Mouse (Mus musculus) monocyte, adult 2 months (primary cell): ENCODE data around the gene Klhl5.
"Not testable (repeated sequence)": the region's sequence is repeated elsewhere in the genome, so short reads cannot be mapped to it uniquely, and the experiment has no call there.

ENCODE experiments used
- DNase-seq, 2 experiments: peaks; one replicate each; pipeline ENCODE4 v3.0.0; 2022; ENCODE audit warnings: low spot score in 2 of 2, low read depth in 1 of 2

The Klhl5 gene

GRCm38 (mm10) chr5:65096805-65097204 lies 10.5 kb upstream of the Klhl5 start:
- no peak for DNase-seq

- DNase-seq: no peak
Measured at GRCm38 (mm10) chr5:65097457-65097856, 9.9 kb upstream of the Klhl5 start.

- no peak for DNase-seq
Measured at GRCm38 (mm10) chr5:65100002-65100401, 7.3 kb upstream of the Klhl5 start.

DNA sequence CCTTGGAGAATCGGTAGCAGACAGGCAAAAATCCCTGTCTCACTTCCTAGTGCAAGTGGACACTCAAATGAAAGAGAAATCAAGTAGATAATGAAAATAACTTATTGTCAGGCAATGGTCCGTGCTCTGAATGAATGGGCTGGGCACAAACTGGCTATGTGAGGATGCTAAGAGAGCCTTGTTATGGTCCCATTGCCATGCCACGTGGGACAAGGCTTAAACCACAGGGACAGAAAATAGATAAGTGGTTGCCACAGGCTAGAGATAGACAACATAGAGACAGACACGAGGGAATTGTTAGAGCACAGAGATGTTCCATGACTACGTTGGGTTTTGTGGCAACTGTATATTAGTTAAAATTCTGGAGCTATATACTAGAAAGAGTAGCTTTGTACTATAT lies 6.1 kb upstream of the Klhl5 start:
- no peak for DNase-seq

- no peak for DNase-seq
Measured at GRCm38 (mm10) chr5:65101621-65102020, 5.7 kb upstream of the Klhl5 start.

- no peak for DNase-seq
Measured at GRCm38 (mm10) chr5:65102026-65102640, 5.2 kb upstream of the Klhl5 start.

- no peak for DNase-seq
Measured at GRCm38 (mm10) chr5:65102641-65103042, 4.7 kb upstream of the Klhl5 start.

DNA sequence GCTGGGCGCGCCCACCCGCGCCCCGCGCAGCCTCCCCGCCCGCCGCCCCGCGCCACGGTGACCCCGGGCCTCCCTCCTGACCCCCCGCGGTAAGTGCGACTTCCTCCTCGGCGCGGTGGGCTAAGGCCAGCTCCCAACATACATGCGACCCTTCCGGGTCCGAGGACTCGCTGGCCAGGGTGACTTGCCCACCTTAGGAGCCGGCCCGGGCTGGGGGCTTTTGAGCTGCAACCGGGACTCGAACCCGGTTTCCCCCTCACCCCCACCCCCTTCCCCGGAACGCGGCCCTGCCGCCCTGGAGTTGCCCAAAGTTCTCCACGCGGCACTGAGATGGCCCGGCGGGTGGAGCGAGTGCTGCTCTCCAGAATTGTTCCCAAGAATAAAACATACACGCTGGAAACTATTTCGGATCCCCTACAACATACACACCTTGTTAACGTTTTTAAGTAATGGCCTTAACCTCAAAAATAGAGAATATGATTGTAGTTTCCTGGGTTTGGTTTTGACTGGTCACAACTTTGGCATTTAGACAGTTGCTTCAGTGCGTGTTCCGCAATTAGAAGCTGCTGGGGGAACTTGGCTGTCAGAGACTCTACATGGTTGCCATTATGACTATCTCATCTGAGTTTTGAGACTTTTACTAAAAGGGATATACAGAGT lies 564 bp downstream of the Klhl5 start:
- DNase-seq: peak in 1 of 2 experiments; percentile 41

DNA sequence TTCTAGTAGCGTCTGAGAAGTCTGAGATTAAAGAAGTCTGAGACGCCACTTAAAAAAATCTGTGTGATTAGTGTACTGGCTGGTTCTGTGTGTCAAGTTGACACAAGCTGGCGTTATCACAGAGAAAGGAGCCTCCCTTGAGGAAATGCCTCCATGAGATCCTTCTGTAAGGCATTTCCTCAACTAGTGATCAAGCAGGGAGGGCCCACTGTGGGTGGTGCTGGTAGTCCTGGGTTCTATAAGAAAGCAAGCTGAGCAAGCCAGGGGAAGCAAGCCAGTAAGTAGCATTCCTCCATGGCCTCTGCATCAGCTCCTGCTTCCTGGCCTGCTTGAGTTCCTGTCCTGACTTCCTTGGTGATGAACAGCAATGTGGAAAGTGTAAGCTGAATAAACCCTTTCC lies 4.9 kb downstream of the Klhl5 start:
- not testable (repeated sequence) for DNase-seq

DNA sequence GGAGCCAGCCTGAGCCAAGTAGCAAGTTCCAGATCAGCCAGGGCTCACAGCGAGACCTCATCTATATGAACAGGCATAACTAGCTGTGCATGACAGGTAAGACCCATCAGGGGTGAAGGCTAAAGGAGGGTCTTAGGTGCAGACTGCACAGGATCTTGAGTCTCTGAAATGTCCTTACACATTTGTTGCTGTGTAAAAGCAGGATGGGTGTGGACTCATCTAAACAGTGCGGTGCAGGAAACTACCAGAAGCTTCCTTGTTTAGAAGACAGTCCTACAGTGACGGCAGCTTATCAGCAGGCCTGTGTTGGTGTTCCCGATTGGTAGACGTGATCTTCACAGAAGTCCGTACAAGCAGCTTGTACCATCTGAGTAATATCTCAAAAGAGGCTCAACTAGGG lies 6.0 kb downstream of the Klhl5 start:
- no peak for DNase-seq

DNA sequence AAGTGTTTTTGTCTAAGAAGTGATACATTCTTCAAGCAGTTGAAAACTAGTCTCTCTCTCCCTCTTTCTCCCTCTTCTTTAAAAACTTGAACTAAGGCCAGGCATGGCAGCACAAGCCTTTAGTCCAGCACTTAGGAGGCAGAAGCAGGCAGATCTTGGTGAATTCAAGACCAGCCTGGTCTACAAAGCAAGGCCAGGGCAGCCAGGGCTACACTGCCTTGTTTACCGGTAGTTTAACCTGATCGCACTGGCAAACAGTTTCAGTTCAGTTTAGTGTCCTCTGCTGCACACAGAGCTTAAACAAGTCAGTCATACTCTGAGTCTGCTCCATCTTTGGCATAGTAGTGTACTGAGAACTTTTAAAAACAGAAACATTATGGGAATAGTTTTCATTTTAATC lies 9.4 kb downstream of the Klhl5 start:
- DNase-seq: no peak

- DNase-seq: no peak
Measured at GRCm38 (mm10) chr5:65119495-65119894, 12.2 kb downstream of the Klhl5 start.

- DNase-seq: peak in 1 of 2 experiments; percentile 14
Measured at GRCm38 (mm10) chr5:65119918-65120317, 12.6 kb downstream of the Klhl5 start.

DNA sequence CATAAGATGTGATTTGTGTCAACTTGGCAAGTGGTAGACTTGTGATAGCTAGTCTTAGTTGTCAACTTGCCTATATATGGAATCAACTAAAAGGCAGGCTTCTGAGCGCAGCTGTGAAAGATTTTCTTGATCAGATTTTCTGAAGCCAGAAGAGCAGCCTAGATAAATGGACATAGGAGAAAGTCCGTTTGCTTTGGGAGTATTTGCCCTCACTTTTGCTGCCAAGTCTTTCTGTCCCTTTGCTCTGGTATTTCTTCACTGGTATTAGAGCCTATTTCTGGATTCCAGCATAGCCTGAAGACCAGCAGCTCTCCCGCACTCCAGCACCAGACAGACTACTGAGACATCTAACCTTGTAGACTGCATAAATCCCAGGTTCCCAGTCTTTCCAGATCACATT lies 15.3 kb downstream of the Klhl5 start:
- DNase-seq: no peak

- DNase-seq: no peak
Measured at GRCm38 (mm10) chr5:65126137-65126536, 18.8 kb downstream of the Klhl5 start.

- DNase-seq: no peak
Measured at GRCm38 (mm10) chr5:65128481-65128880, 21.1 kb downstream of the Klhl5 start.

DNA sequence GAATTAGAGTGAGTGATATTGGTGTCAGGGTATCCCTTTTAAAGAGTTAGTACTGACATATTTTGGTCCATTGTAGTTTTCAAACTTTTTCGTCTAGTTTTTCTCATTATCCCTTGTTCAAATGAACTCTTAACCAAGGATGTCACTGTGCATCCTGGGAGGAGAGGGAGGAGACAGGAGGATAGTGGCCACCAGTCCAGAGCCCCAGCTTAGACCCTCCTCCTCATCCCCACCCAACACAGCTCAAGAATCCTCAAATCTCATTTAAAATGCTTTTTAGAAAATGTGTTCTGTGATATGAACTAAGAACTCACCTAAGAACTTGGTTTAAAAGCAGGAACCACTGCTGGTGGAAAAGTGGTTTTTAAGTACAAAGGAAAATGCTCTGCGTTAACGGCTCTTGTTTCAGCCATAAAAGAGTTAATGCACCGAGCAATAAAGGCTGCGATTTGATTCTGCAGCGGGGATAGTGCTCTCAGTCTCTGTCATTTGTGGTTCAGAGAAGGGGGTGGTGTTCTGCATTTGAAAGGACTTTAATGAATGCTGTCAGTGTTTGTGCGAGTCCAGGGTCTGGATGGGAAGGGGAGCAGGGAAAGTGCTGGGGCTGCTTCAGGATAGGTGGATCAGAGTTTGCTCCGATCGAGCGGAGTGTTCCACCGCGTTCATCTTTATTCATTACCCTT lies 23.3 kb downstream of the Klhl5 start:
- DNase-seq: no peak

DNA sequence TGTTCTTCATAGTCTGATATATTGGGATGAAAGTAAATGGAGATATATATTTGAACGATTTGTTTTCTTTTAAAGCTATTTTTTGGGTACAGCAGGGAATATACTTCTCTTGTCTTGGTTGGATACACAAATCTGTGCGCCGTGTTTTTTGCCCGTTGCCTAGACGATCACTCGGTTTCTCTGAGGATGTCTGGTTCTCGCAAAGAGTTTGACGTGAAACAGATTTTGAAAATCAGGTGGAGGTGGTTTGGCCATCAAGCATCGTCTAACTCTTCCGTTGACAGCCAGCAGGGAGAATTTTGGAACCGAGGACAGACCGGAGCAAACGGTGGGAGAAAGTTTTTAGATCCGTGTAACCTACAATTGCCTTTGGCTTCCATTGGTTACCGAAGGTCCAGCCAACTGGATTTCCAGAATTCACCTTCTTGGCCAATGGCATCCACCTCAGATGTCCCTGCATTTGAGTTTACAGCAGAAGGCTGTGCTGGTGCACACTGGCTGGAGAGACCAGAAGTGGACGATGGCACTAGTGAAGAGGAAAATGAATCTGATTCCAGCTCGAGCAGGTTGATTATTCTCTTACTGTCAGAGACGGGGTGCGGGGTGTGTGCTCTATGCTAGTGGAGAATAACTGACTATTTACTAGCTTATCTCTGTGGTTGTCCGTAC lies 24.0 kb downstream of the Klhl5 start:
- no peak for DNase-seq

DNA sequence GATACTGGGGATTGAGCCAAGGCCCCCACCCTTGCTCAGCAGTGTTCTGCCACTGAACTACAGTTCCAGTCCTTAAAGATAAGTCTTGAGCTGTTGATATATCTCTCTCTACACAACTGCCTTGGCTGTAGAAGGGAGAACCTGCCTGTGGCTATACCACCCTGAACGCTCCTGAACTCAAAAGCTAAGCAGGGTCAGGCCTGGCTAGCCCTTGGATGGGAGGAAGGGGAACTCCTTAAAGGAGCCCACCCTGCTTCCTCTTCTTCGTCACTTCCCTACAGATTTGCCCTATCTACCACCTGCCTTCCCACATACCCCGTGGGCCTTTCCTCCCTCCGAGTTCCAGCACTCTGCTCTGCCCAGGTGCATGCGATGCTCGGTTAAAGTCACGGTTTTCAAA lies 28.8 kb downstream of the Klhl5 start:
- DNase-seq: no peak

DNA sequence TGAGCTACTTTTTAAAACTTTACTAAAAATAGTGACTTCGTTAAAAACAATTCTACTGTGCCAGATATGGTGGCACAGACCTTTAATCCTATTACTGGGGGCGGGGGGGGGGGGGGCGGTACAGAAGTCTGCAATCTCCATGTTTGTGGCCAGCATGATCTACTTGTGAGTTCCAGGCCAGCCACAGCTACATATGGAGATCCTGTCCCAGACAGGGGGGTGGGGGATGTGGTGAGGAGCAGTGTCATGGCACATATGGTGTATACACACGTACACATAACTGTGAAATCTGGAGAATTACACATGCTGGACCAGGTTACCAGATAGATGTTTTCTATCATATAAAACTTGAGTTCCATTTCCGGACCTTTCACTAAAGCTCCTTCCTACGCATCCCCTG lies 29.7 kb downstream of the Klhl5 start:
- DNase-seq: no peak

DNA sequence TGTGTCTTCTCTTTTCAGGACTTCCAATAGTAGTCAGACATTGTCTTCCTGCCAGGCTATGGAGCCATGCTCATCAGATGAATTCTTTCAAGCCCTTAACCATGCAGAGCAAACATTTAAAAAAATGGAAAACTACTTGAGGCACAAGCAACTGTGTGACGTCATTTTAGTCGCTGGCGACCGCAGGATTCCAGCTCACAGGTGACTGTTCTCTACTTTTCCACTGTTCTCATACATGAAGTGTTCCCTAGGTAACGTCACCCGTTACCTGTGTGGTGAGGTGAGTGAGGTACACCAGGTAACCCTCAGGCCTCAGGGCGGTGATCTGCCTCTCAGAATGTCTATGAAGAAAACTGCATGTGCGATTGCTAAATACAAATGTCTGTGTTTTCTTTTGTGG lies 33.9 kb downstream of the Klhl5 start:
- DNase-seq: no peak

DNA sequence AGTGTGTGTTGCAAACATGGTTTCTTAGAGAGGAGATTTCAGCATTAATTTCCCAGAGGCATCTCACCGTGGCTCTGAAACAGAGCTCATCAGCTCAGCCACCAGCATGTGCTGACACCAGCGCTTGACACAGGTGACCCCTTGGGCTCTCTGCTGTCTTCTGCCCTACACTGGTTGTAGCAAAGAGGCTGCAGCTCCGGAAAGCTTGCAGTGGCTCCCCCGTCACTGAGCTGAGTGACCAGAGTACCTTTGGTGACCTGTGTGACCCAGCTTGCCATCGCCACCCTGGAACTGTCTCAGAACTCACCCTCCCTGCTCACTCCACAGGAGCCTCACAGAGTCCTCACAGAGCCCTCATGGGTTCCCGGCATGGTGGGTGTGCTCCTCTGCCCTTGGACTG lies 34.9 kb downstream of the Klhl5 start:
- no peak for DNase-seq
